Mouse (Mus musculus) embryo, embryonic 10.5 days (tissue): ENCODE data around the gene Kcnmb4.

Source experiments
- DNase-seq: peaks from one replicate; pipeline ENCODE4 v3.0.0-alpha.2; 2015; ENCODE audit warnings: low spot score

Gene Kcnmb4

DNA sequence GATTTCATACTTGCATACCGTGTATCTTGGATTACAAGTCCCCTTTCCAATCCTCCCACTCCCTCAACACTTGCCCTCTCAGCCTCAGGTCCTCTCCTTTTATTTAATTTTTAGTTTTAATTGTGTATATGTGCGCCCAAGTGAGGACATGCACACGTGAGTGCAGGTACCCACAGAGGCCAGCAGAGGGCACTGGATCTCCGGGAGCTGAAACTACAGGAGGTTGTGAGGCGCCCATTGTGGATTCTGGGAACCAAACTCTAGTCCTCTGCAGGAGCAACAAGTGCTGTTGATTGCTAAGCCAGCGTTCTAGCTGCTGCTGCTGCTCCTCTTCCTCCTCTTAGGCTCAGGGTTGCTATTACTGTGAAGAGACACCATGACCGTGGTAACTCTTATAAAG lies 20.9 kb downstream of the Kcnmb4 start:
- no peak for DNase-seq

DNA sequence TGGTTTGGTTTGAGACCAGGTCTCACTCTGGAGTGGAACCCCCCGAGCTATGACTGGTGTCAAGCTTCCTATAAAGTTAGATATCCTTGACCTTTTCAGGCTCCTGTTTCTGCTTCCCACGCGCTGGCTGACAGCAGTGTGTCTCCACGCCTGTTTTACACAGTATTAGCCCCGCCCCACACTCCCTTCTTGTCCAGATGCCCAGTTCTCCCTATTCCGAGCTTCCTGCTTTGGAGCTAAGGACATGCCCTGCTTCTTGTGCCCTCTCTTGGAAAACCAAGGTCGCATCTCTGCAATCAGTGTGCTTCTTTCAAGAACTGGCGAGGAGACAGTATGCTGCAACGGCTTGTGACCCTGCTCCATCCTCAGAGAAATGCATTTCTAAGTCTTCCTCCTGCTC lies 23.1 kb downstream of the Kcnmb4 start:
- DNase-seq = no peak

- DNase-seq = no peak
These were observed 25.5 kb downstream of the Kcnmb4 start for GRCm38 (mm10) chr10:116448166-116448565.

DNA sequence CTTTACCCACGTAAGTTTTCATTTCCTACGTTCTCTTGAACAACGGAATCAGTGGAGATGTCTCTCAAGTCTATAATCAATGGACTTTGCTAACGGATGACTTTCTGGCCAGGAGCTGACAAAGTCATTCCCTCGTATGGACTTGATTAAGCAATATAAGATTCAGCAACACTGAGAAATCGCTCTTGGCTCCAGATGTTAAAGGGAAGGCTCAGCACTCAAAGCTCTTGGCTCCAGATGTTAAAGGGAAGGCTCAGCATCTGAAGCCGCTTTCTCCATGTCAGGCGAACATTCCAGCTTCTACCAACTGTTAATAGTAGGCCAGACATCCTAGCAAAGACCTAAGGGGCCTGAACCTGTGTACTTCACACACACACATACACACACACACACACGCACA lies 26.5 kb downstream of the Kcnmb4 start:
- DNase-seq = peak; percentile 22

GRCm38 (mm10) chr10:116446040-116446439 lies 27.6 kb downstream of the Kcnmb4 start:
- no peak for DNase-seq

DNA sequence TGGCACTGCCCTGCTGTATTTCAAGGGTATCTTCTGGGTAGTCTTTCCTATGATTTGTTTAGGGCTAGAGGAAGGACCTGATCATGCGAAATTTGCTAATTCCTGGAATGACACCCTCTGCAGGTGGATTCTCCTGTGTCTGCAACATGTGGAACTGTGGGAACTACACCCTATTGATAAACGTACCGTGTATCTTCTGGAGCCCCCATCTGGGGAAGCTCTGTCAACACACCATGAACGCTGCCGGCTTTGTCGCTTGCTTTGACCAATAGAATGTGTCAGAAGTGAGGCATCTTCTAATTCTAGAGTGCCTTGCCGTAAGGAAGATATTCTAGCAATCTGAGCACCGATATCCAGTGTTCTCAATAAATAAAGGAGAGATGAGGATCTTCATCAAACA lies 28.9 kb downstream of the Kcnmb4 start:
- no peak for DNase-seq

DNA sequence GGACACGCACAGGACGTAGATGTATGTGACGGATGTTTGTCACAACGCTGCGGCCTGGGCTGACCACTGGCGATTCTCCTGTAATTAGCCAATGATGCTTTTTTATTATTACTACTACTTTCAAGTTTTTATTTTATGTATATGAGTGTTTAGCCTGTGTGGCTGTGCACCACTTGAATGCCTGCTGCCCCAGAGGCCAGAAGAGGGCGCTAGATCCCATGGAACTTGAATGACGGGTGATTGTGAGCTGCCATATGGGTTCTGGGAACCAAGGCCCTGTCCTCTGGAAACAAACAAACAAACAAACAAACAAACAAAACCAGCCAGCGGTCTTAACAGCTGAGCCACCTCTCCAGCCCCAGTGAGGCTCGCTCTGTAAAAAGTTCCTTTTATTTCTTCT lies 29.3 kb downstream of the Kcnmb4 start:
- DNase-seq = no peak

- DNase-seq = no peak
These were observed 32.7 kb downstream of the Kcnmb4 start for GRCm38 (mm10) chr10:116440946-116441345.

GRCm38 (mm10) chr10:116440088-116440487 lies 33.6 kb downstream of the Kcnmb4 start:
- no peak for DNase-seq

- DNase-seq = no peak
These were observed 38.2 kb downstream of the Kcnmb4 start for GRCm38 (mm10) chr10:116435455-116435854.

- no peak for DNase-seq
These were observed 41.3 kb downstream of the Kcnmb4 start for GRCm38 (mm10) chr10:116432421-116432820.

GRCm38 (mm10) chr10:116428026-116428780 lies 45.5 kb downstream of the Kcnmb4 start:
- no peak for DNase-seq

GRCm38 (mm10) chr10:116426176-116426575 lies 47.5 kb downstream of the Kcnmb4 start:
- no peak for DNase-seq

GRCm38 (mm10) chr10:116424921-116425320 lies 48.8 kb downstream of the Kcnmb4 start:
- no peak for DNase-seq

- DNase-seq = no peak
These were observed 51.1 kb downstream of the Kcnmb4 start for GRCm38 (mm10) chr10:116422551-116422950.

DNA sequence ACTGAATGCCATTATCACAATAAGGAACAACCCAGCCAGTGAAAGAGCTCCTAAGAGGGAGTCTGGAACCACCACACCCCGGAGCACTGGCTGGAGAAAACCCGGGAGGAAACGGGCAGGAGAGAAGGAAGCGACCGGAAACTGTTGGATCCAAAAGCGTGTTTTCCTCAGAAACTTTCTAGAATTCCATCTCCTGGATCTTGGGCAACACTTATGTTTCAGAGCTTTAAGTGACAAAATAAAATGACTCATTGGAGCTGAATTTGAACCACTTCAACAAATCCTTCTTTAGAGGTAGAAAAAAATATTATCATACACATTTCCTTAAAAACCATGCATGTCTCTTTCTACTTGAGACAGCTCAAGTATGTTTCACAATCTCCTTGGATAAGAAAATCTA lies 52.7 kb downstream of the Kcnmb4 start:
- no peak for DNase-seq

- DNase-seq = no peak
These were observed 55.5 kb downstream of the Kcnmb4 start for GRCm38 (mm10) chr10:116418121-116418726.

DNA sequence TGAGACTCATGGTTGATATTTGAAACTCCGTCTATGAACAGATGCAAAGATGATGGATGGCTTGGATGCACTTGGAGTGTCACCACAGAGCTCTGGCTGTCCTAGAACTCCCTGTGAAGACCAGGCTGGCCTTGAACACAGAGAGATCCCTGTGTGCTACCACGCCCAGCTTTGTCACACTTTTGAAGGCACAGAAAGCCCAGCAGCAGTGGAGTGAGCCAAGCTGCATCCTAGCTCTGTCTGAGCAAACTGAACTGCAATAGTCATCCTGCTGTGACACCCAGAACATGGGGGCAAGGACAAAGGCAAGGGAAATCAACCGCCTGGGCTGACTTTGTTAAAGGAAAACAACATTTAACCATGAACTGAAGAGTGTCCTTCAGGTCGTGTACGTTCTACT lies 57.0 kb downstream of the Kcnmb4 start:
- no peak for DNase-seq

GRCm38 (mm10) chr10:116416142-116416541 lies 57.5 kb downstream of the Kcnmb4 start:
- DNase-seq = no peak

DNA sequence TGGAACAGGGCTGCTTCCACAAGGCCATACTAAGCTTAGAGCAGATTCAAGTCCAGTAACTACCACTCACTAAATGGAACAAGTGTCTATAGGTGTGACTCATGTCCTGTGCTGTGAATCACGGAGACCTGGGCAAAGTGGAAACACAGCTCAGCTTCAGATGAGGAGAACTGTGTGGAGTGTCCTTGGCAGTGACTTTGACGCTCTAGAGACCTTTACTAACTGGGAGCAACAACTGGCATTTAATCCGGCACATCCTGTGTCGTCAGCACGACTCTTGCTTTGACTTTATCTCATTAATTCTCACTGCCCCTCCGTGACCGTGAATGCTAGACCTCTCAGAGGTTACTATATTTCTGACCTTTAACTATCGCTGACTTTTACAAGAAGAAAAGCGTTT lies 62.9 kb downstream of the Kcnmb4 start:
- no peak for DNase-seq

DNA sequence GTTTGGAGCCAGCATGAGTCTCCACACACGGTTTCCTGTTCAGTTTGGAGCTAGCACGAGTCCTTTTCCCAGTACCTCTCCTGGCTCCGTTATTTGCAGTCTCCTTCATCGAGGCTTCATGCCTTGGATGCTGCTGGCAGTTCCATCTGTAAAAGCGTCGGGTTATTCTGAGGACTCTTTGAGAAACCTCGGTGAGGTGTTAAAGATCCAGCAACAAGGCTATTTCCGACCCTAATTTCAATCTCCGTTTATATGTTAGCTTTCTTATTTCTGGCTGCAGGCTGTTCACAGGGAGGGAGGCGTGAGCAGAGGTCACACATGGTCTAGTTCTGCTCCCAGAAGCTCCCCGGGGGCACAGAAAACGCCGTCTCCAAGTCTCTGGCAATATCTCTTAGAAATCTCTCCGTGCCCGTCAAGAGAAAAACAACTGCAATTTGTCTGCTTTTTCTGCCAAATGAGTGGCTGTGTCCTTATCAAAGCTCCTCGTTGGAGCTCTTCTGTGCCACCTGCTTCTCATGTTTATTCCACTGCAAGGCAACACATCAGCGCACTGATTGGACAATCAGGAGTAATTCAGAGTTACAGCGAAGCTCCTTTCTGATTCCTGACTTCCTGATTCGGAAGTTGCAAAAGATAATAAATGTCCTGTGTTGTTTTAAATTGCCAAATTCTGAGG lies 65.9 kb downstream of the Kcnmb4 start:
- no peak for DNase-seq

- DNase-seq = no peak
These were observed 68.7 kb downstream of the Kcnmb4 start for GRCm38 (mm10) chr10:116405011-116405410.

- DNase-seq = no peak
These were observed 70.0 kb downstream of the Kcnmb4 start for GRCm38 (mm10) chr10:116403679-116404078.
